Mouse (Mus musculus): ENCODE measurements around the gene Amotl1. TPM values are rescaled to one million over a fixed set of nuclear protein-coding genes. Genes with fewer than 3 reads are reported as not detected.

Amotl1 gene
- total and polyA plus RNA-seq, 3 experiments, result 2.3 to 4.9 (median 3.1) TPM

GRCm38 (mm10) chr9:14635551-14635950, 9.3 kb downstream of the Amotl1 start:
- Histone ChIP-seq H3K9me3 (replicated peaks) (no peaks in the 10 kb centered on the region), H3K27me3 (ENCODE audit: insufficient read depth, low read length) (peaks cover 9% of the 10 kb centered on the region), H3K4me1 (ENCODE audit: insufficient read depth, low read depth, low read length) (no peaks in the 10 kb centered on the region)

DNA sequence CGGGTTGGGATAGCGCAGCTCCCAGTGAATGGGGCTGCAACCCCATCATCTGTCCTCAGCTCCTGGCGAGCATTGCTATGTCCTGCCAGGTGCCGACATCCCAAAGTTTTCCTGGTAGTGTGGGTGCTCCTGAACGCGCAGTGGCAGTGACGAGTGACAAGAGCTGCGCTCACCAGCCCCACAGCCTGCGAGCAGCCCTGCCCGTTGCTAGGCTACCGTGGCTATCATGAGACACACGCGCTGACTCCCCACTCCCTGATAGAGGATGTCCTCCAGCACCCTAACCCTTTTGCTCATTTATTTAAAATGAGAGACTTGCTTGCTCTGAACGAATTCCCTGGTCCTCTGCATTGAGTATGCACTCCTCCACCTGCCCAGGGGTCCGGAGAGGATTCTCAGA, 10.7 kb downstream of the Amotl1 start:
- Histone ChIP-seq H3K4me1 (ENCODE audit: insufficient read depth, low read depth, low read length) (no peaks in the 10 kb centered on the region), H3K36me3 (replicated peaks) (no peaks in the 10 kb centered on the region), H3K27me3 (ENCODE audit: insufficient read depth, low read length) (peaks cover 6% of the 10 kb centered on the region), H3K9me3 (replicated peaks) (no peaks in the 10 kb centered on the region), H3K4me3 (ENCODE audit: low read depth, low read length) (no peak overlapping the region)
- no peak for TF ChIP-seq GATA1 (IDR thresholded peaks at IDR 0.05; ENCODE audit: borderline replicate concordance, low read length)
- TF ChIP-seq CTCF (IDR thresholded peaks at IDR 0.05; ENCODE audit: low read depth, low read length), result no peak
- TF ChIP-seq TAL1 (conservative IDR thresholded peaks at IDR 0.05; ENCODE audit: low read depth, low read length), result no peak
- no peak for TF ChIP-seq POLR2AphosphoS5 (IDR thresholded peaks at IDR 0.05; ENCODE audit: insufficient replicate concordance, low read depth, low read length)
- no peak for TF ChIP-seq GATA2 (IDR thresholded peaks at IDR 0.05; ENCODE audit: borderline replicate concordance, low read depth, low read length)
- DNase-seq (ENCODE audit: low spot score), result no peak
- ATAC-seq (ENCODE audit: extremely low read depth, insufficient number of reproducible peaks, low FRiP score, poor library complexity, severe bottlenecking), result no peak

More at GRCm38 (mm10) chr9:14635551-14635950, 9.3 kb downstream of the Amotl1 start:
- no peak overlapping the region for H3K4me3 ChIP-seq (ENCODE audit: low read depth, low read length)
- H3K36me3 ChIP-seq (replicated peaks), result no peaks in the 10 kb centered on the region
- no peak for TF ChIP-seq GATA1 (IDR thresholded peaks at IDR 0.05; ENCODE audit: borderline replicate concordance, low read length)
- no peak for TF ChIP-seq CTCF (IDR thresholded peaks at IDR 0.05; ENCODE audit: low read depth, low read length)
- TF ChIP-seq POLR2AphosphoS5 (IDR thresholded peaks at IDR 0.05; ENCODE audit: insufficient replicate concordance, low read depth, low read length), result no peak
- no peak for TF ChIP-seq TAL1 (conservative IDR thresholded peaks at IDR 0.05; ENCODE audit: low read depth, low read length)
- TF ChIP-seq GATA2 (IDR thresholded peaks at IDR 0.05; ENCODE audit: borderline replicate concordance, low read depth, low read length), result no peak
- DNase-seq (ENCODE audit: low spot score), result no peak
- ATAC-seq (ENCODE audit: extremely low read depth, insufficient number of reproducible peaks, low FRiP score, poor library complexity, severe bottlenecking), result no peak

- Histone ChIP-seq H3K36me3 (replicated peaks) (no peaks in the 10 kb centered on the region), H3K4me1 (ENCODE audit: insufficient read depth, low read depth, low read length) (no peaks in the 10 kb centered on the region), H3K27me3 (ENCODE audit: insufficient read depth, low read length) (peaks cover 4% of the 10 kb centered on the region; the same call in 1 of the 2 replicates), H3K9me3 (replicated peaks) (no peaks in the 10 kb centered on the region), H3K4me3 (ENCODE audit: low read depth, low read length) (no peak overlapping the region)
- DNase-seq (ENCODE audit: low spot score) (no peak), ATAC-seq (ENCODE audit: extremely low read depth, insufficient number of reproducible peaks, low FRiP score, poor library complexity, severe bottlenecking) (no peak)
- no peak for TF ChIP-seq POLR2AphosphoS5 (IDR thresholded peaks at IDR 0.05; ENCODE audit: insufficient replicate concordance, low read depth, low read length)
- TF ChIP-seq GATA1 (IDR thresholded peaks at IDR 0.05; ENCODE audit: borderline replicate concordance, low read length), result no peak
- no peak for TF ChIP-seq TAL1 (conservative IDR thresholded peaks at IDR 0.05; ENCODE audit: low read depth, low read length)
- TF ChIP-seq GATA2 (IDR thresholded peaks at IDR 0.05; ENCODE audit: borderline replicate concordance, low read depth, low read length), result no peak
- no peak for TF ChIP-seq CTCF (IDR thresholded peaks at IDR 0.05; ENCODE audit: low read depth, low read length)
Observed at GRCm38 (mm10) chr9:14632365-14633163, 12.3 kb downstream of the Amotl1 start.

DNA sequence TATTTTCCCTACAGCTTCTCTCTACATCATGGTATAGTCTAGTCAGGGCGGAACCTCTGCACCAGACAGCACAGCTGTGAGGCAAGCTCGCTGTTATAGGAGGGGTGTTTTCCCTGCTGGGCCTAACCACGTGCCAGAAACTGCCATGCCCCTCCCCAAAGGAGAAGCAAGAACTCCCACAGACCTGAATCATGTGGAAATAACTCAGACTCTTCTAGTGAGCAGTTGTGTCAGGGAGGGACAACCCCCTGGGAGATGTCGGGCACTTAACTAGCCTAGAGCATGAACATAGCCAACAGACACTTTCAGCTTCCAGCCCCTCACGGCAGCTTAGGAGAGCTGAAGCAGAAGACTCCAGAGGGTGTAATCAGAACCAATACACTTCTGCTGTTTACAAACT, 13.1 kb downstream of the Amotl1 start:
- H3K27me3 ChIP-seq (ENCODE audit: insufficient read depth, low read length), result peaks cover 5% of the 10 kb centered on the region; the same call in 1 of the 2 replicates
- H3K4me3 ChIP-seq (ENCODE audit: low read depth, low read length), result no peak overlapping the region
- H3K9me3 ChIP-seq (replicated peaks), result no peaks in the 10 kb centered on the region
- TF ChIP-seq TAL1 (conservative IDR thresholded peaks at IDR 0.05; ENCODE audit: low read depth, low read length) (no peak), GATA1 (IDR thresholded peaks at IDR 0.05; ENCODE audit: borderline replicate concordance, low read length) (no peak), CTCF (IDR thresholded peaks at IDR 0.05; ENCODE audit: low read depth, low read length) (no peak), POLR2AphosphoS5 (IDR thresholded peaks at IDR 0.05; ENCODE audit: insufficient replicate concordance, low read depth, low read length) (no peak), GATA2 (IDR thresholded peaks at IDR 0.05; ENCODE audit: borderline replicate concordance, low read depth, low read length) (no peak)
- no peak for DNase-seq (ENCODE audit: low spot score)
- H3K4me1 ChIP-seq (ENCODE audit: insufficient read depth, low read depth, low read length), result no peaks in the 10 kb centered on the region
- no peak for ATAC-seq (ENCODE audit: extremely low read depth, insufficient number of reproducible peaks, low FRiP score, poor library complexity, severe bottlenecking)
- H3K36me3 ChIP-seq (replicated peaks), result no peaks in the 10 kb centered on the region

GRCm38 (mm10) chr9:14627525-14627924, 17.3 kb downstream of the Amotl1 start:
- no peak for ATAC-seq (ENCODE audit: extremely low read depth, insufficient number of reproducible peaks, low FRiP score, poor library complexity, severe bottlenecking)
- TF ChIP-seq GATA2 (IDR thresholded peaks at IDR 0.05; ENCODE audit: borderline replicate concordance, low read depth, low read length), result no peak
- TF ChIP-seq GATA1 (IDR thresholded peaks at IDR 0.05; ENCODE audit: borderline replicate concordance, low read length), result no peak
- no peak for TF ChIP-seq POLR2AphosphoS5 (IDR thresholded peaks at IDR 0.05; ENCODE audit: insufficient replicate concordance, low read depth, low read length)
- TF ChIP-seq TAL1 (conservative IDR thresholded peaks at IDR 0.05; ENCODE audit: low read depth, low read length), result no peak
- no peak for TF ChIP-seq CTCF (IDR thresholded peaks at IDR 0.05; ENCODE audit: low read depth, low read length)
- DNase-seq (ENCODE audit: low spot score), result no peak
- H3K9me3 ChIP-seq (replicated peaks), result no peaks in the 10 kb centered on the region
- H3K27me3 ChIP-seq (ENCODE audit: insufficient read depth, low read length), result peaks cover 7% of the 10 kb centered on the region; the same call in 1 of the 2 replicates
- no peak overlapping the region for H3K4me3 ChIP-seq (ENCODE audit: low read depth, low read length)
- H3K4me1 ChIP-seq (ENCODE audit: insufficient read depth, low read depth, low read length), result no peaks in the 10 kb centered on the region
- H3K36me3 ChIP-seq (replicated peaks), result no peaks in the 10 kb centered on the region

- no peaks in the 10 kb centered on the region for H3K36me3 ChIP-seq (replicated peaks)
- ATAC-seq (ENCODE audit: extremely low read depth, insufficient number of reproducible peaks, low FRiP score, poor library complexity, severe bottlenecking), result no peak
- DNase-seq (ENCODE audit: low spot score), result no peak
- TF ChIP-seq CTCF (IDR thresholded peaks at IDR 0.05; ENCODE audit: low read depth, low read length), result no peak
- no peak for TF ChIP-seq GATA2 (IDR thresholded peaks at IDR 0.05; ENCODE audit: borderline replicate concordance, low read depth, low read length)
- no peak for TF ChIP-seq POLR2AphosphoS5 (IDR thresholded peaks at IDR 0.05; ENCODE audit: insufficient replicate concordance, low read depth, low read length)
- TF ChIP-seq GATA1 (IDR thresholded peaks at IDR 0.05; ENCODE audit: borderline replicate concordance, low read length), result no peak
- H3K9me3 ChIP-seq (replicated peaks), result no peaks in the 10 kb centered on the region
- H3K4me3 ChIP-seq (ENCODE audit: low read depth, low read length), result no peak overlapping the region
- H3K27me3 ChIP-seq (ENCODE audit: insufficient read depth, low read length), result peaks cover 7% of the 10 kb centered on the region; the same call in 1 of the 2 replicates
- no peaks in the 10 kb centered on the region for H3K4me1 ChIP-seq (ENCODE audit: insufficient read depth, low read depth, low read length)
Observed at GRCm38 (mm10) chr9:14625961-14626360, 18.9 kb downstream of the Amotl1 start.

Data from G1E (cell line).